Mouse (Mus musculus): Measurements from ENCODE around the gene Slc7a11.

DNA sequence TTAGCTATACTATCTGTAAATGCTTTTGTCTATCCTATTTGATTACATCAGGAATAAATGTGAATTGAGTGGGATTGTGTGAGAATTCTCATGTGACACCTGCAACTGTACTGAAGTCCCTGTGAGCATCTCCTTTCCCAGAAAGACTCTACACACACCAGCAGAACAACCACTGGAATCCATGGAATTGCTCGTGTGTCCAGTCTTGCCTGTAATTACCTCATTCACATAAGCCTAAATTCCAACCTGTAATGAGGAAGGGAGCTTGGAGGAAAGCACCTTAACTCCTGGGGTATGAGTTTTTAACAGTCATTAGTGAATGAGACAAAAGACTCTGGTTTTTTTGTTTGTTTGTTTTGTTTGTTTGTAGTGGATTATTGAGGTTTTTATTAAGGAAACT, 12.6 kb upstream of the Slc7a11 start:
- TF ChIP-seq CTCF (IDR thresholded peaks at IDR 0.05; ENCODE audit: borderline replicate concordance, control insufficient read depth, extremely low read depth, insufficient read depth, low read length, poor library complexity) (no peak), POLR2A (IDR thresholded peaks at IDR 0.05; ENCODE audit: control insufficient read depth, extremely low read depth, insufficient read depth, low read length, poor library complexity) (no peak)

Measured in thymus, adult 2 months (tissue).